9 mouse cellular contexts compared by ENCODE assay signal in the genomic region with DNA sequence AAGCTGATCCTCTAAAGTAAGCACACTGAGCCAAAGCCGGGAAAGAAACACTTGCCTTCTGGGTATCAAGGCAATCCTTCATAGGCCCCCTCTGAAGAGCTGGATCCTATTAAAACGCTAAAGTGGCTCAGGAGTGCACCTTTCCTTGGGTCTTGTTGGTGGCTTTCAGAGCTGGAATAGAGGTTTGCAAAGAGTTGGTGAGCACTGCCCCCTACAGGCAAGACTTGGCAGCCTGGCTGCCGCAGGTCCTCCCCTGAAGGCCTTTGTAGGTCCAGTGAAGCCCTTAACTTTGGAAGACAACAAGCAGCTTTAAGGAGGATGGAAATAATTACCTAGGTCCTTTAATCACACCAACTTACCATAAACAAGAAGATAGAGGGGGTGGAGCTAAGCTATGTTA. TPM values are rescaled to one million over a fixed set of nuclear protein-coding genes. Genes with fewer than 3 reads are reported as not detected.
DNase-seq lines count a peak whose midpoint lies in the region; ATAC-seq and TF ChIP-seq lines count a peak whose summit lies in the region.
"Had no signal": no experiment of that assay in that cellular context is flagged by ENCODE, and none has a peak within 500 bp of the region (broad histone marks: within the 10 kb centered on the region; RNA-seq: fewer than 3 reads in every experiment).

No protein-coding gene starts in this region.

- no peak overlapping the region for H3K9ac ChIP-seq in kidney, embryonic 15.5 days
- H3K9ac ChIP-seq: neural tube, embryonic 12.5 days had no signal

- TF ChIP-seq POLR2A in kidney, adult 2 months (IDR thresholded peaks at IDR 0.05; ENCODE audit: low read depth, low read length): no peak
- TF ChIP-seq POLR2A in cerebellum, adult 2 months (IDR thresholded peaks at IDR 0.05; ENCODE audit: borderline replicate concordance, insufficient read depth, low read length): no peak

- WGBS in kidney, adult 2 months: 5% methylated on average over 3 of the region's 3 CpGs
- WGBS in kidney, embryonic 15.5 days: 6% methylated on average over 3 of the region's 3 CpGs
- 8% methylated on average over 3 of the region's 3 CpGs for WGBS in cerebellum, adult 2 months

- H3K27ac ChIP-seq in kidney, adult 2 months (ENCODE audit: insufficient read depth, low read depth, low read length): no peak overlapping the region
- H3K27ac ChIP-seq in kidney, embryonic 15.5 days: no peak overlapping the region
- H3K27ac ChIP-seq in cerebellum, adult 2 months (ENCODE audit: insufficient read depth, low read length): no peak overlapping the region
- H3K27ac ChIP-seq: neural tube, embryonic 12.5 days had no signal

- H3K9me3 ChIP-seq in kidney, embryonic 15.5 days (replicated peaks): no peaks in the 10 kb centered on the region
- no peaks in the 10 kb centered on the region for H3K9me3 ChIP-seq in G1E (replicated peaks)
- H3K9me3 ChIP-seq: neural tube, embryonic 12.5 days had no signal

- no peak overlapping the region for H3K4me3 ChIP-seq in kidney, adult 2 months (ENCODE audit: insufficient read depth, low read depth, low read length)
- H3K4me3 ChIP-seq in kidney, embryonic 15.5 days (replicated peaks): no peak overlapping the region
- no peak overlapping the region for H3K4me3 ChIP-seq in G1E (ENCODE audit: low read depth, low read length)
- no peak overlapping the region for H3K4me3 ChIP-seq in cerebellum, adult 2 months (replicated peaks; ENCODE audit: insufficient read depth, low read depth, low read length)
- H3K4me3 ChIP-seq: neural tube, embryonic 12.5 days had no signal

- TF ChIP-seq CTCF in kidney, adult 2 months (conservative IDR thresholded peaks at IDR 0.05; ENCODE audit: insufficient read depth, insufficient read length, low read depth, low read length): peak; percentile 95
- peak; percentile 74 for TF ChIP-seq CTCF in G1E (IDR thresholded peaks at IDR 0.05; ENCODE audit: low read depth, low read length)
- peak; percentile 86 for TF ChIP-seq CTCF in cerebellum, adult 2 months (IDR thresholded peaks at IDR 0.05; ENCODE audit: borderline replicate concordance, insufficient read depth, low read depth, low read length)

- no peak for ATAC-seq in kidney, embryonic 15.5 days (replicated peaks; ENCODE audit: low FRiP score)
- ATAC-seq in G1E (ENCODE audit: extremely low read depth, insufficient number of reproducible peaks, low FRiP score, poor library complexity, severe bottlenecking): no peak
- peak; percentile 64 for ATAC-seq in monocyte, adult 5-6 weeks (replicated peaks; ENCODE audit: insufficient number of reproducible peaks, low FRiP score, low TSS enrichment, poor library complexity, severe bottlenecking)

- no peaks in the 10 kb centered on the region for H3K27me3 ChIP-seq in kidney, adult 2 months (replicated peaks; ENCODE audit: control insufficient read depth, insufficient read depth, low read length)
- peaks cover 4% of the 10 kb centered on the region; the same call in 1 of the 2 replicates for H3K27me3 ChIP-seq in kidney, embryonic 15.5 days
- peaks cover 21% of the 10 kb centered on the region; the same call in 1 of the 2 replicates for H3K27me3 ChIP-seq in G1E (ENCODE audit: insufficient read depth, low read length)
- H3K27me3 ChIP-seq in cerebellum, adult 2 months (ENCODE audit: control insufficient read depth, insufficient read depth, low read length): no peaks in the 10 kb centered on the region
- H3K27me3 ChIP-seq: neural tube, embryonic 12.5 days had no signal

- H3K36me3 ChIP-seq in kidney, adult 2 months (ENCODE audit: control insufficient read depth, insufficient read depth, low read length): no peaks in the 10 kb centered on the region
- no peaks in the 10 kb centered on the region for H3K36me3 ChIP-seq in kidney, embryonic 15.5 days
- H3K36me3 ChIP-seq in G1E (replicated peaks): peaks cover 6% of the 10 kb centered on the region
- H3K36me3 ChIP-seq: neural tube, embryonic 12.5 days had no signal

- H3K4me1 ChIP-seq in kidney, adult 2 months (ENCODE audit: control insufficient read depth, insufficient read depth, low read length): peaks cover 6% of the 10 kb centered on the region
- H3K4me1 ChIP-seq in kidney, embryonic 15.5 days: peaks cover 18% of the 10 kb centered on the region
- H3K4me1 ChIP-seq in G1E (ENCODE audit: insufficient read depth, low read depth, low read length): peaks cover 21% of the 10 kb centered on the region
- peaks cover 6% of the 10 kb centered on the region for H3K4me1 ChIP-seq in cerebellum, adult 2 months (ENCODE audit: control insufficient read depth, insufficient read depth, low read length)

- peak; percentile 64 for DNase-seq in kidney, adult 2 months
- DNase-seq in G1E (ENCODE audit: low spot score): peak; percentile 43
- DNase-seq in cerebellum, adult 2 months: peak; percentile 51 to 73
- DNase-seq in gastrocnemius, postnatal 10 days: peak; percentile 78
- peak; percentile 68 to 71 for DNase-seq in layer of hippocampus, postnatal 36 days
- DNase-seq in thymus, postnatal 0 days (ENCODE audit: low spot score): peak; percentile 78

- H3K4me2 ChIP-seq in kidney, embryonic 15.5 days: no peak overlapping the region
- H3K4me2 ChIP-seq: neural tube, embryonic 12.5 days had no signal

RNA-seq across cellular contexts. Expression of gene Mrgbp, which starts 2.4 kb away (rescaled TPM):
- polyA plus RNA-seq in kidney, adult 2 months (2012; rRNA removed): 13.6 and 14.4 TPM in 2 replicates
- 43.4 and 44.8 TPM in 2 replicates for polyA plus RNA-seq in kidney, embryonic 15.5 days (2015; fragmentation: Nextera tagmentation; extraction: Ambion mirVana)
- total RNA-seq in G1E (2014; fragmentation: Nextera tagmentation) (18.4 and 18.6 TPM in 2 replicates), G1E (2017) (35.5 and 38.3 TPM in 2 replicates)
- polyA plus RNA-seq in G1E (2012): 16.9 and 19.5 TPM in 2 replicates
- 32.2 and 34.6 TPM in 2 replicates for polyA plus RNA-seq in cerebellum, adult 2 months (2012; rRNA removed)
- 10 to 100 TPM in 1 of 2 experiments, 1 to 10 TPM in 1; 7.5 to 10.4 TPM for total RNA-seq in gastrocnemius, postnatal 10 days (2021)
- total RNA-seq in layer of hippocampus, postnatal 36 days (2021): 10 to 100 TPM; 20.1 to 21.9 TPM
- total RNA-seq in monocyte, adult 5-6 weeks (2017): 32.7 to 52.2 TPM (median 40.0 TPM) in 3 replicates
- 44.8 and 51.1 TPM in 2 replicates for polyA plus RNA-seq in thymus, postnatal 0 days (2015; fragmentation: Nextera tagmentation; extraction: Ambion mirVana)

RNA-seq across cellular contexts. Expression of gene Ogfr, which starts 10.4 kb away (rescaled TPM):
- 31.3 and 35.5 TPM in 2 replicates for polyA plus RNA-seq in kidney, adult 2 months (2012; rRNA removed)
- polyA plus RNA-seq in kidney, embryonic 15.5 days (2015; fragmentation: Nextera tagmentation; extraction: Ambion mirVana): 63.8 and 76.1 TPM in 2 replicates
- total RNA-seq in G1E (2014; fragmentation: Nextera tagmentation): 26.3 and 27.0 TPM in 2 replicates
- total RNA-seq in G1E (2017): 39.5 and 45.2 TPM in 2 replicates
- polyA plus RNA-seq in G1E (2012): 98.0 and 127 TPM in 2 replicates
- 54.2 and 56.1 TPM in 2 replicates for polyA plus RNA-seq in cerebellum, adult 2 months (2012; rRNA removed)
- 10 to 100 TPM; 27.9 to 32.2 TPM for total RNA-seq in gastrocnemius, postnatal 10 days (2021)
- total RNA-seq in layer of hippocampus, postnatal 36 days (2021): 10 to 100 TPM; 39.7 to 43.8 TPM
- 79.4 to 106 TPM (median 80.2 TPM) in 3 replicates for total RNA-seq in monocyte, adult 5-6 weeks (2017)
- polyA plus RNA-seq in thymus, postnatal 0 days (2015; fragmentation: Nextera tagmentation; extraction: Ambion mirVana): 65.6 and 73.1 TPM in 2 replicates

RNA-seq across cellular contexts. Expression of gene Col9a3, which starts 18.9 kb away (rescaled TPM):
- polyA plus RNA-seq in kidney, adult 2 months (2012; rRNA removed): 0.42 and 0.46 TPM in 2 replicates
- polyA plus RNA-seq in kidney, embryonic 15.5 days (2015; fragmentation: Nextera tagmentation; extraction: Ambion mirVana): 8.8 and 9.8 TPM in 2 replicates
- 0.75 TPM in 1 of 2 replicates, not detected in the other for total RNA-seq in G1E (2014; fragmentation: Nextera tagmentation)
- total RNA-seq in G1E (2017): 0.41 and 0.44 TPM in 2 replicates
- 0.15 and 0.20 TPM in 2 replicates for polyA plus RNA-seq in G1E (2012)
- polyA plus RNA-seq in cerebellum, adult 2 months (2012; rRNA removed): 38.8 and 50.4 TPM in 2 replicates
- total RNA-seq in gastrocnemius, postnatal 10 days (2021): 1 to 10 TPM; 1.0 to 1.4 TPM
- total RNA-seq in layer of hippocampus, postnatal 36 days (2021): 10 to 100 TPM in 1 of 2 experiments, 1 to 10 TPM in 1; 9.3 to 13.9 TPM
- 0.95 to 4.8 TPM (median 2.3 TPM) in 3 replicates for total RNA-seq in monocyte, adult 5-6 weeks (2017)
- polyA plus RNA-seq in thymus, postnatal 0 days (2015; fragmentation: Nextera tagmentation; extraction: Ambion mirVana): 1.2 and 1.3 TPM in 2 replicates
